Mouse (Mus musculus): ENCODE results near the gene Arhgef38.

The Arhgef38 gene

GRCm38 (mm10) chr3:133091664-133092273, 143.0 kb downstream of the Arhgef38 start, which contains the start of the genes Ints12 and Gstcd:
Gene Ints12 (plus strand): TSS chr3:133091840.
Gene Gstcd (minus strand): TSS chr3:133092033.
- peak; percentile 79 to 88 for DNase-seq

DNA sequence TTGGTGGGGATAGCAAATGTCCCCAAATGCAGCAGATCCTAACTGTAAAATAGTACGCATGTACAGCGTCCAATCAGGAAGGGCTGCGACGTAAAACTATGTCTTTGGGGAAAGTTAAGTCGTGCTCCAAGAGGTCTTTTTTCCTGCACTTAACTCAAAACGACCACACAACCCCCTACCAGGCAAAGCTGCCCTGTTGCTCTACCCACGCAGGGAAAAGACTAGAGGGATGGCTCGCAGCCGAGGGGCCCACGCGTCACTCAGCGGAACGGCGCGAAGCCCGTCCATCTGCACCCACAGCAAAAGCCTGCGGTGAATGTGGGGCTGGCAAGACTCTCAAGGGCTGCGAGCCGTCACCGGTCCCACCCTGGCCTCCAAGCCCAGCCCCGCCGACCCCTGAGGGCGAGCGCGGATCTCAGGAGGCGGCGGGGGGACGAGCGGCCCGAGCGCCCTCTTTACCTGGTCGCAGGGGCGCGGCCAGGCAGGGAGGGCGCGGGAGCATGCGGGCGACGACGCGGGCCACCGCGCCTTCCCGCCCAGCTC, 143.6 kb downstream of the Arhgef38 start:
- DNase-seq = no peak

GRCm38 (mm10) chr3:133090247-133091120, 144.3 kb downstream of the Arhgef38 start:
- no peak for DNase-seq

- DNase-seq = no peak
These were observed 148.9 kb downstream of the Arhgef38 start for GRCm38 (mm10) chr3:133085858-133086257.

GRCm38 (mm10) chr3:133082736-133083135, 152.0 kb downstream of the Arhgef38 start:
- no peak for DNase-seq

GRCm38 (mm10) chr3:133075560-133075959, 159.2 kb downstream of the Arhgef38 start:
- DNase-seq = no peak
